Mouse (Mus musculus) hindbrain, embryonic 11.5 days (tissue): Measurements from ENCODE around the gene Rere. TPM values are rescaled to one million over a fixed set of nuclear protein-coding genes. Genes with fewer than 3 reads are reported as not detected.

Source experiments
- ATAC-seq: fragments of 200-750 bp; cut with Nextera tagmentation; 2 replicates; pipeline ENCODE4 v1.8.0; 2017; ENCODE audit warnings: mild to moderate bottlenecking, moderate TSS enrichment, moderate library complexity; ENCODE audit not compliant: low FRiP score
- DNase-seq: peaks from one replicate; pipeline ENCODE4 v3.0.0-alpha.2; 2015; ENCODE audit warnings: low spot score
- H3K27ac ChIP-seq: fragments of 300-500 bp; sonication (generic); 2 replicates; pipeline ENCODE4 v1.5.1; 2014; ENCODE audit warnings: mild to moderate bottlenecking, low read depth, low read length
- H3K27me3 ChIP-seq: fragments of 300-500 bp; sonication (generic); 2 replicates; pipeline ENCODE4 v1.6.1; 2014; ENCODE audit warnings: mild to moderate bottlenecking, low read length, moderate library complexity, mixed read lengths; ENCODE audit not compliant: control insufficient read depth, insufficient read depth
- H3K36me3 ChIP-seq: fragments of 300-500 bp; sonication (generic); 2 replicates; pipeline ENCODE4 v1.6.1; 2014; ENCODE audit warnings: mild to moderate bottlenecking, low read length, moderate library complexity, mixed read lengths; ENCODE audit not compliant: control insufficient read depth, insufficient read depth
- H3K4me1 ChIP-seq: fragments of 300-500 bp; sonication (generic); replicated peaks from 2 replicates; pipeline ENCODE4 v1.6.1; 2014; ENCODE audit warnings: low read length, mixed read lengths; ENCODE audit not compliant: control insufficient read depth, insufficient read depth
- H3K4me2 ChIP-seq: fragments of 300-500 bp; sonication (generic); replicated peaks from 2 replicates; pipeline ENCODE4 v1.6.1; 2014; ENCODE audit warnings: mild to moderate bottlenecking, low read depth, low read length
- H3K4me3 ChIP-seq: fragments of 300-500 bp; sonication (generic); 2 replicates; pipeline ENCODE4 v1.5.1; 2014; ENCODE audit warnings: low read depth, low read length
- H3K9ac ChIP-seq: fragments of 300-500 bp; sonication (generic); 2 replicates; pipeline ENCODE4 v1.6.1; 2014; ENCODE audit warnings: low read depth, low read length
- H3K9me3 ChIP-seq: fragments of 300-500 bp; sonication (generic); 2 replicates; pipeline ENCODE4 v1.6.1; 2016; ENCODE audit warnings: low read length; ENCODE audit not compliant: control insufficient read depth
- WGBS: fragments of 180-500 bp; shearing (Covaris S2); extraction: QIAGEN DNeasy Blood & Tissue Kit; methylation state at CpG from one replicate; pipeline ENCODE4 v1.1.7; 2014; 5-methylcytosine and 5-hydroxymethylcytosine counted together
- polyA plus RNA-seq: library from polyadenylated mRNA; unstranded; fragments of >200 nt; fragmentation: Nextera tagmentation; extraction: Ambion mirVana; gene quantifications from 2 replicates; pipeline ENCODE4 v1.2.1, GENCODE M21; 2014

Rere gene
- polyA plus RNA-seq, 1 experiment from 2014 or later, result 50.0 TPM

GRCm38 (mm10) chr4:150461427-150462189 lies 180.2 kb downstream of the Rere start:
- ATAC-seq (peak; percentile 57; the same call in 1 of the 2 replicates), DNase-seq (no peak)
- H3K4me1 ChIP-seq, result peaks cover 2% of the 10 kb centered on the region; the same call in 1 of the 2 replicates
- no peak overlapping the region for H3K4me2 ChIP-seq
- H3K36me3 ChIP-seq, result no peaks in the 10 kb centered on the region
- peak overlapping the region; percentile 27; the same call in 1 of the 2 replicates for H3K27ac ChIP-seq
- 22% methylated on average over 6 of the region's 6 CpGs for WGBS
- no peak overlapping the region for H3K9ac ChIP-seq
- no peak overlapping the region for H3K4me3 ChIP-seq
- H3K9me3 ChIP-seq, result no peaks in the 10 kb centered on the region
- H3K27me3 ChIP-seq, result no peaks in the 10 kb centered on the region

GRCm38 (mm10) chr4:150462367-150462766 lies 180.9 kb downstream of the Rere start:
- Histone ChIP-seq H3K27ac (no peak overlapping the region), H3K9ac (peak overlapping the region; percentile 19; the same call in 1 of the 2 replicates), H3K9me3 (no peaks in the 10 kb centered on the region), H3K4me2 (no peak overlapping the region), H3K4me3 (no peak overlapping the region), H3K27me3 (no peaks in the 10 kb centered on the region), H3K36me3 (no peaks in the 10 kb centered on the region), H3K4me1 (0 out of 2 replicates have a peak, but pooled peaks cover 5% of the 10 kb centered on the region)
- no peak for DNase-seq
- no peak for ATAC-seq
- WGBS, result 66% methylated on average over 4 of the region's 4 CpGs

GRCm38 (mm10) chr4:150465759-150466158 lies 184.3 kb downstream of the Rere start:
- peak; percentile 73 for DNase-seq
- Histone ChIP-seq H3K4me1 (0 out of 2 replicates have a peak, but pooled peaks cover 5% of the 10 kb centered on the region), H3K4me3 (no peak overlapping the region), H3K9me3 (no peaks in the 10 kb centered on the region), H3K36me3 (no peaks in the 10 kb centered on the region), H3K4me2 (no peak overlapping the region), H3K27me3 (no peaks in the 10 kb centered on the region), H3K27ac (no peak overlapping the region), H3K9ac (no peak overlapping the region)
- no peak for ATAC-seq
- WGBS, result 48% methylated on average over 4 of the region's 4 CpGs

GRCm38 (mm10) chr4:150469274-150469673 lies 187.8 kb downstream of the Rere start:
- 0 out of 2 replicates have a peak, but pooled peaks cover 3% of the 10 kb centered on the region for H3K4me1 ChIP-seq
- 76% methylated on average over 10 of the region's 10 CpGs for WGBS
- H3K9ac ChIP-seq, result no peak overlapping the region

GRCm38 (mm10) chr4:150470674-150471328 lies 189.4 kb downstream of the Rere start:
- Histone ChIP-seq H3K4me2 (no peak overlapping the region), H3K36me3 (no peaks in the 10 kb centered on the region), H3K27ac (no peak overlapping the region), H3K9me3 (no peaks in the 10 kb centered on the region), H3K9ac (no peak overlapping the region), H3K4me1 (0 out of 2 replicates have a peak, but pooled peaks cover 3% of the 10 kb centered on the region), H3K27me3 (no peaks in the 10 kb centered on the region), H3K4me3 (no peak overlapping the region)
- ATAC-seq (no peak), DNase-seq (no peak)
- 91% methylated on average over 4 of the region's 4 CpGs for WGBS

More at GRCm38 (mm10) chr4:150469274-150469673, 187.8 kb downstream of the Rere start:
- no peak overlapping the region for H3K27ac ChIP-seq
- H3K4me3 ChIP-seq, result no peak overlapping the region
- no peaks in the 10 kb centered on the region for H3K36me3 ChIP-seq
- DNase-seq (no peak), ATAC-seq (no peak)
- H3K9me3 ChIP-seq, result no peaks in the 10 kb centered on the region
- no peak overlapping the region for H3K4me2 ChIP-seq
- no peaks in the 10 kb centered on the region for H3K27me3 ChIP-seq

- no peaks in the 10 kb centered on the region for H3K27me3 ChIP-seq
- H3K4me2 ChIP-seq, result no peak overlapping the region
- H3K27ac ChIP-seq, result no peak overlapping the region
- H3K36me3 ChIP-seq, result no peaks in the 10 kb centered on the region
- no peaks in the 10 kb centered on the region for H3K4me1 ChIP-seq
- no peak overlapping the region for H3K4me3 ChIP-seq
- H3K9me3 ChIP-seq, result no peaks in the 10 kb centered on the region
- ATAC-seq, result no peak
- DNase-seq, result no peak
- 26% methylated on average over 10 of the region's 10 CpGs for WGBS
- H3K9ac ChIP-seq, result no peak overlapping the region
Measured at GRCm38 (mm10) chr4:150472751-150473436, 191.4 kb downstream of the Rere start.

GRCm38 (mm10) chr4:150473437-150474070 lies 192.1 kb downstream of the Rere start:
- ATAC-seq, result no peak

GRCm38 (mm10) chr4:150474086-150474485 lies 192.6 kb downstream of the Rere start:
- no peak overlapping the region for H3K27ac ChIP-seq
- H3K27me3 ChIP-seq, result no peaks in the 10 kb centered on the region
- no peak overlapping the region for H3K4me3 ChIP-seq
- H3K9ac ChIP-seq, result no peak overlapping the region
- WGBS, result 58% methylated on average over 7 of the region's 7 CpGs
- H3K9me3 ChIP-seq, result no peaks in the 10 kb centered on the region
- H3K4me1 ChIP-seq, result no peaks in the 10 kb centered on the region
- H3K36me3 ChIP-seq, result no peaks in the 10 kb centered on the region
- H3K4me2 ChIP-seq, result no peak overlapping the region
- ATAC-seq, result no peak
- no peak for DNase-seq

More at GRCm38 (mm10) chr4:150473437-150474070, 192.1 kb downstream of the Rere start:
- Histone ChIP-seq H3K4me3 (no peak overlapping the region), H3K27me3 (no peaks in the 10 kb centered on the region), H3K9ac (no peak overlapping the region), H3K4me1 (no peaks in the 10 kb centered on the region), H3K4me2 (no peak overlapping the region), H3K36me3 (no peaks in the 10 kb centered on the region), H3K27ac (no peak overlapping the region), H3K9me3 (no peaks in the 10 kb centered on the region)
- WGBS, result 68% methylated on average over 4 of the region's 4 CpGs
- DNase-seq, result no peak
